ENCODE assay signal across 8 mouse cellular contexts in genomic region chr2:157559440-157559839, GRCm38 (mm10). TPM values are rescaled to one million over a fixed set of nuclear protein-coding genes. Genes with fewer than 3 reads are reported as not detected.
DNase-seq lines count a peak whose midpoint lies in the region; ATAC-seq and TF ChIP-seq lines count a peak whose summit lies in the region.

No protein-coding gene starts in this region.

- no peak for TF ChIP-seq EP300 in ES-Bruce4 (IDR thresholded peaks at IDR 0.05; ENCODE audit: insufficient read depth, low read depth, low read length)

- no peak for TF ChIP-seq CTCF in ES-Bruce4 (IDR thresholded peaks at IDR 0.05; ENCODE audit: low read depth, low read length)

- H3K9me3 ChIP-seq in ES-Bruce4 (replicated peaks; ENCODE audit: control insufficient read depth, insufficient read depth, low read length, poor library complexity, severe bottlenecking): peaks cover 41% of the 10 kb centered on the region
- peaks cover 20% of the 10 kb centered on the region for H3K9me3 ChIP-seq in forebrain, embryonic 15.5 days
- H3K9me3 ChIP-seq in liver, embryonic 15.5 days (replicated peaks): no peaks in the 10 kb centered on the region

- peak overlapping the region; percentile 51 for H3K4me2 ChIP-seq in forebrain, embryonic 15.5 days (replicated peaks)
- peak overlapping the region; percentile 45; the same call in 1 of the 2 replicates for H3K4me2 ChIP-seq in liver, embryonic 15.5 days

- peaks cover 2% of the 10 kb centered on the region for H3K4me1 ChIP-seq in ES-Bruce4 (ENCODE audit: control insufficient read depth, insufficient read depth, low read length)
- peaks cover 34% of the 10 kb centered on the region for H3K4me1 ChIP-seq in forebrain, embryonic 15.5 days
- H3K4me1 ChIP-seq in liver, embryonic 15.5 days (replicated peaks): peaks cover 6% of the 10 kb centered on the region; the same call in 1 of the 2 replicates

- TF ChIP-seq POLR2A in ES-Bruce4 (IDR thresholded peaks at IDR 0.05; ENCODE audit: insufficient read depth, low read length): no peak

- peak overlapping the region; percentile 51 for H3K4me3 ChIP-seq in ES-Bruce4 (ENCODE audit: low read depth, low read length)
- H3K4me3 ChIP-seq in forebrain, embryonic 15.5 days: peak overlapping the region; percentile 60
- H3K4me3 ChIP-seq in liver, embryonic 15.5 days (replicated peaks): 0 out of 2 replicates have a peak overlapping the region, but pooled peaks have one; percentile 22

- 46% methylated on average over 19 of the region's 19 CpGs for WGBS in forebrain, embryonic 15.5 days
- WGBS in liver, embryonic 15.5 days (ENCODE audit: insufficient replicate concordance): 53% methylated on average over 19 of the region's 19 CpGs

- ATAC-seq in forebrain, embryonic 15.5 days (replicated peaks): no peak
- ATAC-seq in liver, embryonic 15.5 days (ENCODE audit: insufficient read depth): no peak

- H3K9ac ChIP-seq in ES-Bruce4 (ENCODE audit: low read depth, poor library complexity, severe bottlenecking): no peak overlapping the region
- H3K9ac ChIP-seq in forebrain, embryonic 15.5 days (replicated peaks): peak overlapping the region; percentile 85
- H3K9ac ChIP-seq in liver, embryonic 15.5 days: no peak overlapping the region

- no peaks in the 10 kb centered on the region for H3K27me3 ChIP-seq in ES-Bruce4 (ENCODE audit: control insufficient read depth, insufficient read depth, low read length, poor library complexity, severe bottlenecking)
- H3K27me3 ChIP-seq in forebrain, embryonic 15.5 days: no peaks in the 10 kb centered on the region
- H3K27me3 ChIP-seq in liver, embryonic 15.5 days: peaks cover 42% of the 10 kb centered on the region

- no peak overlapping the region for H3K27ac ChIP-seq in ES-Bruce4 (ENCODE audit: insufficient read depth, low read length)
- H3K27ac ChIP-seq in forebrain, embryonic 15.5 days (replicated peaks): peak overlapping the region; percentile 93
- H3K27ac ChIP-seq in liver, embryonic 15.5 days (replicated peaks): no peak overlapping the region

- DNase-seq in cerebellum, postnatal 10 days: peak; percentile 55 to 65
- DNase-seq in cerebellum, adult 9-10 months: no peak
- no peak for DNase-seq in right cerebral cortex, postnatal 14 days
- DNase-seq in cerebellum, adult 11-12 months: no peak
- no peak for DNase-seq in spleen, adult 18-20 months

- H3K36me3 ChIP-seq in ES-Bruce4 (ENCODE audit: control insufficient read depth, insufficient read depth, low read length, poor library complexity, severe bottlenecking): peaks cover 18% of the 10 kb centered on the region
- H3K36me3 ChIP-seq in forebrain, embryonic 15.5 days: peaks cover 51% of the 10 kb centered on the region
- peaks cover 14% of the 10 kb centered on the region; the same call in 1 of the 2 replicates for H3K36me3 ChIP-seq in liver, embryonic 15.5 days (replicated peaks)

RNA-seq across cellular contexts. Expression of gene Nnat, which starts 0.4 kb away (rescaled TPM):
- 42.8 and 48.6 TPM in 2 replicates for polyA plus RNA-seq in ES-Bruce4 (2011; ENCODE audit: insufficient read depth, insufficient read length, low read depth, missing spikeins)
- polyA plus RNA-seq in forebrain, embryonic 15.5 days (2015; fragmentation: Nextera tagmentation; extraction: Ambion mirVana): 6,946 and 7,065 TPM in 2 replicates
- 15.5 and 17.1 TPM in 2 replicates for polyA plus RNA-seq in liver, embryonic 15.5 days (2015; fragmentation: Nextera tagmentation; extraction: Ambion mirVana)

RNA-seq across cellular contexts. Expression of gene Blcap, which starts 11.6 kb away (rescaled TPM):
- 49.1 and 56.7 TPM in 2 replicates for polyA plus RNA-seq in ES-Bruce4 (2011; ENCODE audit: insufficient read depth, insufficient read length, low read depth, missing spikeins)
- 184 and 201 TPM in 2 replicates for polyA plus RNA-seq in forebrain, embryonic 15.5 days (2015; fragmentation: Nextera tagmentation; extraction: Ambion mirVana)
- polyA plus RNA-seq in liver, embryonic 15.5 days (2015; fragmentation: Nextera tagmentation; extraction: Ambion mirVana): 8.0 and 9.9 TPM in 2 replicates

Comparison
In these comparisons a context has a peak if more than half of its experiments do, and no peak if none do; other contexts are left out.
1. DNase-seq: peak in cerebellum, postnatal 10 days (2 of 2); none in cerebellum, adult 9-10 months (single experiment), right cerebral cortex, postnatal 14 days (single experiment), cerebellum, adult 11-12 months (single experiment) and spleen, adult 18-20 months (0 of 2).
2. RNA of gene Nnat, which starts 0.4 kb away (polyA plus RNA-seq): 6,946 to 7,065 TPM in forebrain, embryonic 15.5 days; 42.8 to 48.6 TPM in ES-Bruce4 and 15.5 to 17.1 TPM in liver, embryonic 15.5 days; every median in the first group is over 100 times any median in the second.
3. Peak in every context shown above with its lines, with median percentiles within 50 percentile points of each other: H3K4me3 ChIP-seq.